Mouse (Mus musculus) midbrain, embryonic 14.5 days (tissue): Measurements from ENCODE around the gene Atp5g3. TPM values are rescaled to one million over a fixed set of nuclear protein-coding genes. Genes with fewer than 3 reads are reported as not detected.
"Not testable (repeated sequence)": the region's sequence is repeated elsewhere in the genome, so short reads cannot be mapped to it uniquely, and the experiment has no call there.

Experiments
- ATAC-seq: fragments of 200-750 bp; cut with Nextera tagmentation; 2 replicates; pipeline ENCODE4 v1.8.0; 2017; ENCODE audit warnings: moderate number of reproducible peaks, moderate library complexity; ENCODE audit not compliant: low FRiP score, low TSS enrichment
- DNase-seq: peaks from one replicate; pipeline ENCODE4 v3.0.0-alpha.2; 2015
- H3K27ac ChIP-seq: fragments of 300-500 bp; sonication (generic); replicated peaks from 2 replicates; pipeline ENCODE4 v1.5.1; 2014; ENCODE audit warnings: mild to moderate bottlenecking, low read depth, low read length, moderate library complexity
- H3K27me3 ChIP-seq: fragments of 300-500 bp; sonication (generic); 2 replicates; pipeline ENCODE4 v1.6.1; 2014; ENCODE audit warnings: low read length, control low read depth, mixed read lengths; ENCODE audit not compliant: control insufficient read depth, insufficient read depth
- H3K36me3 ChIP-seq: fragments of 300-500 bp; sonication (generic); 2 replicates; pipeline ENCODE4 v1.6.1; 2014; ENCODE audit warnings: low read length, control low read depth; ENCODE audit not compliant: control insufficient read depth, insufficient read depth
- H3K4me1 ChIP-seq: fragments of 300-500 bp; sonication (generic); 2 replicates; pipeline ENCODE4 v1.6.1; 2014; ENCODE audit warnings: mild to moderate bottlenecking, antibody characterized with exemption, low read length, control low read depth; ENCODE audit not compliant: control insufficient read depth, insufficient read depth
- H3K4me2 ChIP-seq: fragments of 300-500 bp; sonication (generic); 2 replicates; pipeline ENCODE4 v1.6.1; 2014; ENCODE audit warnings: mild to moderate bottlenecking, low read length, moderate library complexity
- H3K4me3 ChIP-seq: fragments of 300-500 bp; sonication (generic); replicated peaks from 2 replicates; pipeline ENCODE4 v1.5.1; 2014; ENCODE audit warnings: low read depth, low read length
- H3K9ac ChIP-seq: fragments of 300-500 bp; sonication (generic); replicated peaks from 2 replicates; pipeline ENCODE4 v1.6.1; 2014; ENCODE audit warnings: mild to moderate bottlenecking, low read length, moderate library complexity
- H3K9me3 ChIP-seq: fragments of 300-500 bp; sonication (generic); 2 replicates; pipeline ENCODE4 v1.6.1; 2016; ENCODE audit warnings: low read length, control low read depth, mixed read lengths; ENCODE audit not compliant: control insufficient read depth
- WGBS: fragments of 180-500 bp; shearing (Covaris S2); extraction: QIAGEN DNeasy Blood & Tissue Kit; methylation state at CpG from one replicate; pipeline ENCODE4 v1.1.7; 2014; 5-methylcytosine and 5-hydroxymethylcytosine counted together
- polyA plus RNA-seq: library from polyadenylated mRNA; unstranded; fragments of >200 nt; fragmentation: Nextera tagmentation; extraction: Ambion mirVana; gene quantifications from 2 replicates; pipeline ENCODE4 v1.2.1, GENCODE M21; 2014

The Atp5g3 gene
- polyA plus RNA-seq, 1 experiment from 2014 or later, result 1,023 TPM

DNA sequence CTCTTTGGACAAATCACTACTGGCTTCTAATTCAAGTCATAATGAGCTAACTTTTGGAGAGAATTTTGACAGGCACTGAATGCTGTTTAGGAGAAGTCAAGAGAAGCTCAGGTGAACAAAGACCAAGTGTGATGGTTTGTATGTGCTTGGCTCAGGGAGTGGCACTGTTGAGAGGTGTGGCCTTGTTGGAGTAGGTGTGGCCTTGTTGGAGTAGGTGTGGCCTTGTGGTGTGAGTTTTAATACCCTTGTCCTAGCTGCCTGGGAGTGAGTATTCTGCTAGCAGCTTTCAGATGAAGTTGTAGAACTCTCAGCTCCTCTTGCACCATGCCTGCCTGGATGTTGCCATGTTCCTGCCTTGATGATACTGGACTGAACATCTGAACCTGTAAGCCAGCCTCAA, 6.4 kb downstream of the Atp5g3 start:
- H3K27ac ChIP-seq, H3K9ac ChIP-seq, H3K4me2 ChIP-seq, H3K27me3 ChIP-seq, H3K4me3 ChIP-seq, DNase-seq, ATAC-seq, H3K4me1 ChIP-seq, H3K9me3 ChIP-seq: not testable (repeated sequence)
- H3K36me3 ChIP-seq, result peaks cover 31% of the 10 kb centered on the region

DNA sequence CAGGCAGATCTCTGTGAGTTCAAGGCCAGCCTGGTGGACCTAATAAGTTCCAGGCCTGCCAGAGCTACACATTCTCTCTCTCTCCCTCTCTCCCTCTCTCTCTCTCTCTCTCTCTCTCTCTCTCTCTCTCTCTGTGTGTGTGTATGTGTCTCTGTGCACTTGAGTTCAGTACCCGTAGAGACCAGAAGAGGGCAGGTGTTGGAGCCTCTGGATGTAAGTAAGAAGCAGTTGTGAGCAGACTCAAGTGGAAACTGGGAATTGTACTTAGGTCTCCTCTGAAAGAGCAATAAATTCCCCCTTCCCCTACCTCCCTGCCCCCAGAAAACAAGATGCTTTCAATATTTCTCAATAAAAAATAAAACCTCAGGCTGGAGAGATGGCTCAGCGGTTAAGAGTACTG, 7.6 kb downstream of the Atp5g3 start:
- Histone ChIP-seq H3K4me1 (no peaks in the 10 kb centered on the region), H3K27ac (no peak overlapping the region), H3K9ac (no peak overlapping the region), H3K4me2 (no peak overlapping the region), H3K9me3 (no peaks in the 10 kb centered on the region), H3K36me3 (peaks cover 22% of the 10 kb centered on the region), H3K27me3 (no peaks in the 10 kb centered on the region), H3K4me3 (no peak overlapping the region)
- 100% methylated on average over 2 of the region's 2 CpGs for whole genome bisulfite sequencing
- no peak for DNase-seq
- ATAC-seq, result no peak

DNA sequence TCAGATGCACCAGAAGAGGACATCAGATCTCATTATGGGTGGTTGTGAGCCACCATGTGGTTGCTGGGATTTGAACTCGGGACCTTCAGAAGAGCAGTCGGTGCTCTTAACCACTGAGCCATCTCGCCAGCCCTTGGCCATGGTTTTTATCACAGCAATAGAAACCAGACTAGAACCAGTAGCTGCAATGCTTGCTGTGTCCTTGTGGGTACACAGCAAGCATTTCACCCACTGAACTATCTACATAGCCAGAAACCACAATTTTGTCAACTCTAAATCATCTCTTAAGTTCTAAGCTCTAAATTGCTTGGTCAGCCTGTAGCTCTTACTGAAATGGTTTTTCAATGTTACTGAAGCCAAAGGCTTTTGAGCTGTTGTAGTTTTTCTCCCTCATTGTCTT, 8.8 kb downstream of the Atp5g3 start:
- DNase-seq, H3K9me3 ChIP-seq, H3K27ac ChIP-seq, H3K9ac ChIP-seq, H3K27me3 ChIP-seq, H3K36me3 ChIP-seq, H3K4me3 ChIP-seq, H3K4me2 ChIP-seq, ATAC-seq, H3K4me1 ChIP-seq: not testable (repeated sequence)
- 92% methylated on average over 3 of the region's 3 CpGs for WGBS

DNA sequence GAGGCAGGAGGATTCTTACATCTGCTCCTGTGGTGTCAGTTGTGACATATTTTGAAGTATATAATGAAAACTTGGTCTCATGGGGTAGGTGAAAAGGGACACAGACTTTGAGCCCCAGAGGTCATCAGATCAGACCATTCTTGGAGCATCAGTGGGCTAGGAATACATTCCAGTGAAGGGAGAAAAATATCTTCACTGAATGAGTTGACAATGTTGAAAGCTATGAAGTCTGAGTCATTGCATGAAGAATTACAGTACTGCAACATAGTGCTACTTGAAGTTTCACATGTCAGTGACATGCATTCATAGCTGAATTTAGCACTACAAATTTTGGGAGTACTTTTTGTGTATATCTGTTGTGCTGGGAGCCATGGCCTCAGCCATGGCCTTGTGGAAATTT, 10.0 kb downstream of the Atp5g3 start:
- Histone ChIP-seq H3K4me2 (no peak overlapping the region), H3K4me3 (no peak overlapping the region)
- no peak for ATAC-seq

DNA sequence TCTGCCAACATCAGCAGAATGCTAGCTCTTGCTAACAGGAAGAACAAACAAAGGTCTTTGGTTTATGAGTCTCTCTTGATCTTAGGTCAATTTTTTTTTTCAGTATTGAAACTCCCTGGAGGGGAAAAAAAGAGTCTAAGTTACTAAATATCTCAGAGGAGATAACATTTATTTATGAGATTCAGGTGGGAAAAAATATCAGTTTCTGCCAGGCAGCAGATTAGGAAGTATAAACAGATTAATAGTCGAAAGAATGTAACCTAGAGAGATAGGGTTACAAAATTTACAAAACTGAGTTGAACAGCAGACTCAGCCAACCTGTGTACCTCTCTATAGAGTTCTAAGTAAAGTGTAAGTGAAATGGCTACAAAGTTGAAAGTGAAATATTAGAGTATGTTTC, 10.8 kb downstream of the Atp5g3 start:
- Histone ChIP-seq H3K27me3 (no peaks in the 10 kb centered on the region), H3K36me3 (no peaks in the 10 kb centered on the region), H3K4me1 (no peaks in the 10 kb centered on the region), H3K9ac (no peak overlapping the region), H3K9me3 (no peaks in the 10 kb centered on the region), H3K4me2 (no peak overlapping the region), H3K4me3 (no peak overlapping the region), H3K27ac (no peak overlapping the region)
- 75% methylated on average over 1 of the region's 1 CpGs for WGBS
- ATAC-seq, result no peak
- DNase-seq, result no peak

More for the DNA sequence above, 10.0 kb downstream of the Atp5g3 start:
- no peak overlapping the region for H3K9ac ChIP-seq
- H3K27ac ChIP-seq, result no peak overlapping the region
- H3K4me1 ChIP-seq, result no peaks in the 10 kb centered on the region
- no peak for DNase-seq
- H3K27me3 ChIP-seq, result no peaks in the 10 kb centered on the region
- H3K9me3 ChIP-seq, result no peaks in the 10 kb centered on the region
- H3K36me3 ChIP-seq, result no peaks in the 10 kb centered on the region

DNA sequence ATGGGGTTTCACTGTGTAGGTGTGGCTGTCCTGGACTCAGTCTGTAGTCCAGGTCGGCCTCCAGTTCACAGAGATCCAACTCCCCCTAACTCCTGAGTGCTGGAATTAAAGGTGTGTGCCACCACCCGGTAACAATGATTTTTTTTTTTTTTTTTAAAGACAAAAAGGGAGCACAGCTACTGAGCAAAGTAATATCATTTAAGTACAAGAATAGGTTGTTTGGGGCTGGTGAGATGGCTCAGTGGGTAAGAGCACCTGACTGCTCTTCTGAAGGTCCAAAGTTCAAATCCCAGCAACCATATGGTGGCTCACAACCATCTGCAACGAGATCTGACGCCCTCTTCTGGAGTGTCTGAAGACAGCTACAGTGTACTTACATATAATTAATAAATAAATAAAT, 14.2 kb downstream of the Atp5g3 start:
- not testable (repeated sequence) for H3K4me1 ChIP-seq, ATAC-seq, H3K9ac ChIP-seq, H3K36me3 ChIP-seq, H3K27me3 ChIP-seq, H3K4me3 ChIP-seq, DNase-seq, H3K4me2 ChIP-seq, H3K27ac ChIP-seq, H3K9me3 ChIP-seq
- WGBS, result 80% methylated on average over 4 of the region's 4 CpGs

DNA sequence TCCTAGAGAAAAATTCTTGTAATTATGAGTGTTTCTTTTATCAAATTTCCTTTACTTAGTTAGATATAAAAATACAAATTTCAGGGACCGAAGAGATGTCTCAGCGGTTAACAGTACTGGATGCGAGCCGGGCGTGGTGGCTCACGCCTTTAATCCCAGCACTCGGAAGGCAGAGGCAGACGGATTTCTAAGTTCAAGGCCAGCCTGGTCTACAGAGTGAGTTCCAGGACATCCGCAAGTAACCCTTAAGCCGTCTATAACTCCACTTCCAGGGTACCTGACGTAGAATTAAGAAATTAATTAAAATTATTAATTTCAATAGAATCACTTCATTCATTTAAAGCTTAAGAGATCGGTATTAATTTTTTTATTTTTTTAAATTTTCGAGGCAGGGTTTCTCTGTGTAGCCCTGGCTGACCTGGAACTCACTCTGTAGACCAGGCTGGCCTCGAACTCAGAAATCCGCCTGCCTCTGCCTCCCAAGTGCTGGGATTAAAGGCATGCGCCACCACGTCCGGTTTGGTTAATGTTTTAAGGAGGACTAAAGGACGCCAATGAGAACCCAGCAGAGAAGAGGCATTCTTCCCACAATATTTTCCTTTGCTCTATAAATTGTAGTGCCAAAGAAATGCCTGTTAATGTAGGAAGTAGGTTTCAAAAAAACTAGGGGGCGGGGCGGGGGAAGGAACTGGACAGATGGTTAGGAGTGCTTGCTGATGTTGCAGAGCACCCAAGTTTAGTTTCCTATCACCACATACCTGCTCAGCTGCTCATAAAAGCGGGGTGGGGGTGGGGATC, 17.5 kb downstream of the Atp5g3 start:
- Histone ChIP-seq H3K4me2 (peak overlapping the region; percentile 62), H3K27ac (peak overlapping the region; percentile 96), H3K9ac (peak overlapping the region; percentile 73; the same call in 1 of the 2 replicates), H3K27me3 (no peaks in the 10 kb centered on the region), H3K4me3 (peak overlapping the region; percentile 94), H3K36me3 (no peaks in the 10 kb centered on the region), H3K9me3 (no peaks in the 10 kb centered on the region), H3K4me1 (peaks cover 10% of the 10 kb centered on the region; the same call in 1 of the 2 replicates)
- WGBS, result 68% methylated on average over 22 of the region's 22 CpGs
- DNase-seq (peak; percentile 47), ATAC-seq (no peak)

DNA sequence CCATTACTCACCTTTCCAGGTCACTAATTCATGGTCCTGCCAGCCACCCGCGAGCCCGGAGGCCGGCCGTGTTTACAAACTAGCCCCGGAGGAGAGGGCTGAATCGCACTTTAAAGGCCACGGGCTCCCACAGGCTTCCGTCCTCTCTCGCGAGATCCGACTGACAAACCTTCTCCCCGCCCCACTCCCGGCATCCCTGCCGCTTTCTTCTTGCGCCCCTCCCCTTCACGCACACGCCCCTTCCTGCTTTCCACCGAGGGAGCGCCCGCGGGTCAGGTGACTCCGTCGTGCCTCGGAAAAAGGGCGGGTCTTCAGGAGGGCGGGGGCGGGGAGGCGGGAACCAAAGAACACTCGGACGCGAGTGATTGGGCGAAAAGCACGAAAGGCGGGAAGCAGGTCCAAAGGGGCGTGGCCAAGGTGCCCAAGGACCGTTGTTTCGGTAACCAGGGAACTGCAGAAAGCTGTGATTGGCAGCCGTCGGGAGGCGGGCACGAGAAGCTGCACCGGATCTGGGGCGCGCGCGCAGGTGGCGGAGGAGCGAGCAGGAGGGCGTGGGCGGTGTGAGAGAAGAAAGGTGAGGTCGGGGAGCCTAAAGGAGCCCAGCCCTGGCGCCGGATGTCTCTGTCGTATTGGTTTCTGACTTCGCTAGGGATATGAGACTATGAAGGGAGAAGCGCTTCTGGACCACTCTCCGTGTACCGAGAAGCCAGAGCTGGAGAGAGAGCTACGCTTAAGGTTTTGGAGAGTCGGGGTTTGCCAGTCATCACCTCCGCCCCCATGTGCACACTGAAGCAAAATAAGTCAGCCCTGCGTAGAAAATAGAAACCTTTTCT, 18.4 kb downstream of the Atp5g3 start, which contains the start of gene Atf2:
Gene Atf2, minus strand, starts transcription at position 176 of the 833 bp plus-strand sequence.
- ATAC-seq (peak; percentile 97), DNase-seq (peak; percentile 100)

More for the DNA sequence above, 18.4 kb downstream of the Atp5g3 start, which contains the start of gene Atf2:
- Histone ChIP-seq H3K4me1 (peaks cover 10% of the 10 kb centered on the region; the same call in 1 of the 2 replicates), H3K9me3 (no peaks in the 10 kb centered on the region), H3K27ac (peak within 1 kb of the TSS; percentile 97), H3K4me2 (peak within 1 kb of the TSS; percentile 77), H3K9ac (peak within 1 kb of the TSS; percentile 95), H3K27me3 (no peaks in the 10 kb centered on the region), H3K4me3 (peak within 1 kb of the TSS; percentile 94), H3K36me3 (no peaks in the 10 kb centered on the region)
- under 1% methylated on average over 63 of the region's 63 CpGs for WGBS
